Mouse (Mus musculus) gastrocnemius, adult 18-20 months (tissue): ENCODE measurements around the gene Spats2l. TPM values are rescaled to one million over a fixed set of nuclear protein-coding genes. Genes with fewer than 3 reads are reported as not detected.

Experiments
- DNase-seq: peaks from one replicate; pipeline ENCODE4 v3.0.0; 2021; ENCODE audit warnings: low spot score
- long read RNA-seq, 2 experiments: library from polyadenylated mRNA; stranded (forward); transcript quantifications; one replicate each; pipeline ENCODE4 v2.0.0; 2021
- total RNA-seq, 2 experiments: library from RNA; stranded (reverse); gene quantifications; 2 replicates each; pipeline ENCODE4 v1.2.3; 2021

Spats2l gene
- total RNA-seq = 1 to 10 TPM; 2.3 to 2.6 TPM
- long read RNA-seq, experiment 1, partial matches to known transcripts = 0 of 2 reads
- long read RNA-seq, experiment 1, other reads (novel, unspliced or antisense) = 1 of 2 reads
- long read RNA-seq, experiment 2 = 0 reads

- DNase-seq = peak; percentile 3
Measured at GRCm38 (mm10) chr1:57774001-57774667, at the start of gene Spats2l. Spats2l (plus strand) TSS chr1:57774162.

- DNase-seq = no peak
Measured at GRCm38 (mm10) chr1:57725268-57725667, 48.7 kb upstream of the Spats2l start.

- no peak for DNase-seq
Measured at GRCm38 (mm10) chr1:57735877-57736276, 38.1 kb upstream of the Spats2l start.

- no peak for DNase-seq
Measured at GRCm38 (mm10) chr1:57741740-57742139, 32.2 kb upstream of the Spats2l start.

GRCm38 (mm10) chr1:57742266-57742665, 31.7 kb upstream of the Spats2l start:
- DNase-seq = no peak

GRCm38 (mm10) chr1:57751781-57752180, 22.2 kb upstream of the Spats2l start:
- DNase-seq = no peak

- no peak for DNase-seq
Measured at GRCm38 (mm10) chr1:57766396-57766795, 7.6 kb upstream of the Spats2l start.

- no peak for DNase-seq
Measured at GRCm38 (mm10) chr1:57773326-57773725, 636 bp upstream of the Spats2l start.

GRCm38 (mm10) chr1:57774668-57775495, 920 bp downstream of the Spats2l start:
- peak; percentile 45 for DNase-seq

GRCm38 (mm10) chr1:57775496-57775790, 1.5 kb downstream of the Spats2l start:
- DNase-seq = no peak

GRCm38 (mm10) chr1:57776671-57777281, 2.8 kb downstream of the Spats2l start:
- no peak for DNase-seq

GRCm38 (mm10) chr1:57784300-57784699, 10.3 kb downstream of the Spats2l start:
- no peak for DNase-seq

- no peak for DNase-seq
Measured at GRCm38 (mm10) chr1:57789831-57790230, 15.9 kb downstream of the Spats2l start.

GRCm38 (mm10) chr1:57792212-57792611, 18.2 kb downstream of the Spats2l start:
- DNase-seq = no peak

GRCm38 (mm10) chr1:57795838-57796237, 21.9 kb downstream of the Spats2l start:
- no peak for DNase-seq

GRCm38 (mm10) chr1:57799398-57799797, 25.4 kb downstream of the Spats2l start:
- DNase-seq = no peak

GRCm38 (mm10) chr1:57800846-57801245, 26.9 kb downstream of the Spats2l start:
- no peak for DNase-seq

- no peak for DNase-seq
Measured at GRCm38 (mm10) chr1:57806126-57806525, 32.2 kb downstream of the Spats2l start.

- DNase-seq = no peak
Measured at GRCm38 (mm10) chr1:57807882-57808281, 33.9 kb downstream of the Spats2l start.

- no peak for DNase-seq
Measured at GRCm38 (mm10) chr1:57810221-57810620, 36.3 kb downstream of the Spats2l start.

- no peak for DNase-seq
Measured at GRCm38 (mm10) chr1:57817103-57817502, 43.1 kb downstream of the Spats2l start.

GRCm38 (mm10) chr1:57820428-57820997, 46.6 kb downstream of the Spats2l start:
- no peak for DNase-seq
